Mouse (Mus musculus): ENCODE data around the gene Cdca3. TPM values are rescaled to one million over a fixed set of nuclear protein-coding genes. Genes with fewer than 3 reads are reported as not detected.

The Cdca3 gene
- polyA plus RNA-seq, 1 experiment from 2014 or later: 138 TPM

GRCm38 (mm10) chr6:124865766-124866362 lies 36.5 kb downstream of the Cdca3 start:
- Histone ChIP-seq H3K4me1 (ENCODE audit: control insufficient read depth, insufficient read depth, low read length) (peaks cover 7% of the 10 kb centered on the region), H3K4me3 (replicated peaks; ENCODE audit: low read length) (no peak overlapping the region), H3K9me3 (replicated peaks; ENCODE audit: control insufficient read depth, low read length) (no peaks in the 10 kb centered on the region), H3K4me2 (ENCODE audit: low read depth, low read length) (no peak overlapping the region), H3K27ac (ENCODE audit: low read length) (no peak overlapping the region), H3K36me3 (ENCODE audit: control insufficient read depth, insufficient read depth, low read length) (no peaks in the 10 kb centered on the region), H3K9ac (ENCODE audit: low read length) (no peak overlapping the region), H3K27me3 (ENCODE audit: control insufficient read depth, insufficient read depth, low read length) (0 out of 2 replicates have a peak, but pooled peaks cover 4% of the 10 kb centered on the region)
- no peak for ATAC-seq (ENCODE audit: insufficient read depth, low FRiP score)
- whole genome bisulfite sequencing: 50% methylated on average over 18 of the region's 18 CpGs

GRCm38 (mm10) chr6:124866560-124866959 lies 37.2 kb downstream of the Cdca3 start:
- Histone ChIP-seq H3K4me1 (ENCODE audit: control insufficient read depth, insufficient read depth, low read length) (peaks cover 7% of the 10 kb centered on the region), H3K36me3 (ENCODE audit: control insufficient read depth, insufficient read depth, low read length) (no peaks in the 10 kb centered on the region), H3K4me2 (ENCODE audit: low read depth, low read length) (no peak overlapping the region), H3K9ac (ENCODE audit: low read length) (no peak overlapping the region), H3K27ac (ENCODE audit: low read length) (no peak overlapping the region), H3K9me3 (replicated peaks; ENCODE audit: control insufficient read depth, low read length) (no peaks in the 10 kb centered on the region), H3K4me3 (replicated peaks; ENCODE audit: low read length) (no peak overlapping the region), H3K27me3 (ENCODE audit: control insufficient read depth, insufficient read depth, low read length) (0 out of 2 replicates have a peak, but pooled peaks cover 4% of the 10 kb centered on the region)
- no peak for ATAC-seq (ENCODE audit: insufficient read depth, low FRiP score)
- WGBS: 56% methylated on average over 6 of the region's 7 CpGs

GRCm38 (mm10) chr6:124874348-124874747 lies 45.0 kb downstream of the Cdca3 start:
- ATAC-seq (ENCODE audit: insufficient read depth, low FRiP score): no peak
- Histone ChIP-seq H3K9me3 (replicated peaks; ENCODE audit: control insufficient read depth, low read length) (no peaks in the 10 kb centered on the region), H3K36me3 (ENCODE audit: control insufficient read depth, insufficient read depth, low read length) (no peaks in the 10 kb centered on the region), H3K4me3 (replicated peaks; ENCODE audit: low read length) (no peak overlapping the region), H3K9ac (ENCODE audit: low read length) (no peak overlapping the region), H3K4me1 (ENCODE audit: control insufficient read depth, insufficient read depth, low read length) (no peaks in the 10 kb centered on the region), H3K27ac (ENCODE audit: low read length) (no peak overlapping the region), H3K27me3 (ENCODE audit: control insufficient read depth, insufficient read depth, low read length) (no peaks in the 10 kb centered on the region), H3K4me2 (ENCODE audit: low read depth, low read length) (no peak overlapping the region)
- 18% methylated on average over 3 of the region's 3 CpGs for WGBS

GRCm38 (mm10) chr6:124879390-124879789 lies 50.0 kb downstream of the Cdca3 start:
- no peak overlapping the region for H3K4me2 ChIP-seq (ENCODE audit: low read depth, low read length)
- ATAC-seq (ENCODE audit: insufficient read depth, low FRiP score): no peak
- no peaks in the 10 kb centered on the region for H3K9me3 ChIP-seq (replicated peaks; ENCODE audit: control insufficient read depth, low read length)
- WGBS: 49% methylated on average over 6 of the region's 6 CpGs
- H3K4me1 ChIP-seq (ENCODE audit: control insufficient read depth, insufficient read depth, low read length): no peaks in the 10 kb centered on the region
- H3K9ac ChIP-seq (ENCODE audit: low read length): no peak overlapping the region
- H3K27me3 ChIP-seq (ENCODE audit: control insufficient read depth, insufficient read depth, low read length): no peaks in the 10 kb centered on the region
- H3K27ac ChIP-seq (ENCODE audit: low read length): no peak overlapping the region
- no peak overlapping the region for H3K4me3 ChIP-seq (replicated peaks; ENCODE audit: low read length)
- no peaks in the 10 kb centered on the region for H3K36me3 ChIP-seq (ENCODE audit: control insufficient read depth, insufficient read depth, low read length)

- H3K9me3 ChIP-seq (replicated peaks; ENCODE audit: control insufficient read depth, low read length): no peaks in the 10 kb centered on the region
- no peaks in the 10 kb centered on the region for H3K36me3 ChIP-seq (ENCODE audit: control insufficient read depth, insufficient read depth, low read length)
- no peak overlapping the region for H3K4me3 ChIP-seq (replicated peaks; ENCODE audit: low read length)
- H3K4me1 ChIP-seq (ENCODE audit: control insufficient read depth, insufficient read depth, low read length): no peaks in the 10 kb centered on the region
- no peak overlapping the region for H3K27ac ChIP-seq (ENCODE audit: low read length)
- WGBS: 88% methylated on average over 9 of the region's 9 CpGs
- no peak overlapping the region for H3K9ac ChIP-seq (ENCODE audit: low read length)
- no peaks in the 10 kb centered on the region for H3K27me3 ChIP-seq (ENCODE audit: control insufficient read depth, insufficient read depth, low read length)
- no peak overlapping the region for H3K4me2 ChIP-seq (ENCODE audit: low read depth, low read length)
- ATAC-seq (ENCODE audit: insufficient read depth, low FRiP score): no peak
Observed at GRCm38 (mm10) chr6:124881821-124882220, 52.5 kb downstream of the Cdca3 start.

Other genes with a start within 250 kb of the Cdca3 start
- not detected in 2 replicates for gene C1s2, start 193.5 kb upstream of the Cdca3 start, polyA plus RNA-seq (2015; fragmentation: Nextera tagmentation; extraction: Ambion mirVana)
- 84.1 and 86.8 TPM in 2 replicates for gene Lpcat3, start 166.5 kb upstream of the Cdca3 start, polyA plus RNA-seq (2015; fragmentation: Nextera tagmentation; extraction: Ambion mirVana)
- gene Emg1, start 117.4 kb upstream of the Cdca3 start, polyA plus RNA-seq (2015; fragmentation: Nextera tagmentation; extraction: Ambion mirVana): 167 and 175 TPM in 2 replicates
- gene Phb2, start 117.2 kb upstream of the Cdca3 start, polyA plus RNA-seq (2015; fragmentation: Nextera tagmentation; extraction: Ambion mirVana): 282 and 303 TPM in 2 replicates
- gene Ptpn6, start 90.8 kb upstream of the Cdca3 start, polyA plus RNA-seq (2015; fragmentation: Nextera tagmentation; extraction: Ambion mirVana): 19.6 and 20.1 TPM in 2 replicates
- 352 and 357 TPM in 2 replicates for gene Grcc10, start 88.2 kb upstream of the Cdca3 start, polyA plus RNA-seq (2015; fragmentation: Nextera tagmentation; extraction: Ambion mirVana)
- gene Gm45234, start 73.5 kb upstream of the Cdca3 start, polyA plus RNA-seq (2015; fragmentation: Nextera tagmentation; extraction: Ambion mirVana): not detected in 2 replicates
- 12.2 and 13.1 TPM in 2 replicates for gene Atn1, start 73.0 kb upstream of the Cdca3 start, polyA plus RNA-seq (2015; fragmentation: Nextera tagmentation; extraction: Ambion mirVana)
- 9.3 and 9.8 TPM in 2 replicates for gene Eno2, start 59.9 kb upstream of the Cdca3 start, polyA plus RNA-seq (2015; fragmentation: Nextera tagmentation; extraction: Ambion mirVana)
- gene Lrrc23, start 49.8 kb upstream of the Cdca3 start, polyA plus RNA-seq (2015; fragmentation: Nextera tagmentation; extraction: Ambion mirVana): 0.53 and 0.65 TPM in 2 replicates
- gene Spsb2, start 20.9 kb upstream of the Cdca3 start, polyA plus RNA-seq (2015; fragmentation: Nextera tagmentation; extraction: Ambion mirVana): 14.8 and 15.1 TPM in 2 replicates
- gene Tpi1, start 15.3 kb upstream of the Cdca3 start, polyA plus RNA-seq (2015; fragmentation: Nextera tagmentation; extraction: Ambion mirVana): 938 and 959 TPM in 2 replicates
- gene Usp5, start 63 bp upstream of the Cdca3 start, polyA plus RNA-seq (2015; fragmentation: Nextera tagmentation; extraction: Ambion mirVana): 128 and 139 TPM in 2 replicates
- gene Gnb3, start 10.7 kb downstream of the Cdca3 start, polyA plus RNA-seq (2015; fragmentation: Nextera tagmentation; extraction: Ambion mirVana): 0.66 and 1.5 TPM in 2 replicates
- gene P3h3, start 28.2 kb downstream of the Cdca3 start, polyA plus RNA-seq (2015; fragmentation: Nextera tagmentation; extraction: Ambion mirVana): 9.9 and 11.5 TPM in 2 replicates
- 1.1 and 1.7 TPM in 2 replicates for gene Gpr162, start 34.4 kb downstream of the Cdca3 start, polyA plus RNA-seq (2015; fragmentation: Nextera tagmentation; extraction: Ambion mirVana)
- 0.46 TPM in 2 replicates for gene Cd4, start 58.7 kb downstream of the Cdca3 start, polyA plus RNA-seq (2015; fragmentation: Nextera tagmentation; extraction: Ambion mirVana)
- gene Lag3, start 82.2 kb downstream of the Cdca3 start, polyA plus RNA-seq (2015; fragmentation: Nextera tagmentation; extraction: Ambion mirVana): 1.2 and 1.3 TPM in 2 replicates
- gene Ptms, start 90.6 kb downstream of the Cdca3 start, polyA plus RNA-seq (2015; fragmentation: Nextera tagmentation; extraction: Ambion mirVana): 177 and 180 TPM in 2 replicates
- gene Mlf2, start 101.8 kb downstream of the Cdca3 start, polyA plus RNA-seq (2015; fragmentation: Nextera tagmentation; extraction: Ambion mirVana): 283 and 299 TPM in 2 replicates
- gene Cops7a, start 136.0 kb downstream of the Cdca3 start, polyA plus RNA-seq (2015; fragmentation: Nextera tagmentation; extraction: Ambion mirVana): 140 and 156 TPM in 2 replicates
- 4.0 and 4.2 TPM in 2 replicates for gene Pianp, start 167.1 kb downstream of the Cdca3 start, polyA plus RNA-seq (2015; fragmentation: Nextera tagmentation; extraction: Ambion mirVana)
- 9.3 and 12.8 TPM in 2 replicates for gene Zfp384, start 179.6 kb downstream of the Cdca3 start, polyA plus RNA-seq (2015; fragmentation: Nextera tagmentation; extraction: Ambion mirVana)
- 114 and 115 TPM in 2 replicates for gene Ing4, start 210.2 kb downstream of the Cdca3 start, polyA plus RNA-seq (2015; fragmentation: Nextera tagmentation; extraction: Ambion mirVana)
- gene Acrbp, start 220.1 kb downstream of the Cdca3 start, polyA plus RNA-seq (2015; fragmentation: Nextera tagmentation; extraction: Ambion mirVana): 10.6 and 12.9 TPM in 2 replicates
- gene Lpar5, start 238.4 kb downstream of the Cdca3 start, polyA plus RNA-seq (2015; fragmentation: Nextera tagmentation; extraction: Ambion mirVana): 9.5 and 13.6 TPM in 2 replicates

All from stomach, embryonic 16.5 days (tissue).